Mouse (Mus musculus) midbrain, embryonic 12.5 days (tissue): ENCODE measurements at regions not wholly inside any gene's neighbourhood (a gene's known extent, or its start where the extent isn't known, plus 50 kb on each side); places are given as distances from the start of the nearest gene placed in this dataset.

Experiments used
- ATAC-seq: fragments of 200-750 bp; cut with Nextera tagmentation; 2 replicates; pipeline ENCODE4 v1.8.0; 2017; ENCODE audit warnings: low read depth, moderate TSS enrichment, moderate library complexity; ENCODE audit not compliant: low FRiP score
- H3K27ac ChIP-seq: fragments of 300-500 bp; sonication (generic); replicated peaks from 2 replicates; pipeline ENCODE4 v1.5.1; 2016; ENCODE audit warnings: mild to moderate bottlenecking
- H3K27me3 ChIP-seq: fragments of 300-500 bp; sonication (generic); 2 replicates; pipeline ENCODE4 v1.6.1; 2016; ENCODE audit warnings: mild to moderate bottlenecking
- H3K36me3 ChIP-seq: fragments of 300-500 bp; sonication (generic); 2 replicates; pipeline ENCODE4 v1.6.1; 2016
- H3K4me1 ChIP-seq: fragments of 300-500 bp; sonication (generic); 2 replicates; pipeline ENCODE4 v1.6.1; 2016
- H3K4me2 ChIP-seq: fragments of 300-500 bp; sonication (generic); replicated peaks from 2 replicates; pipeline ENCODE4 v1.6.1; 2016; ENCODE audit warnings: mild to moderate bottlenecking, moderate library complexity
- H3K4me3 ChIP-seq: fragments of 300-500 bp; sonication (generic); 2 replicates; pipeline ENCODE4 v1.5.1; 2016; ENCODE audit warnings: mild to moderate bottlenecking
- H3K9ac ChIP-seq: fragments of 300-500 bp; sonication (generic); replicated peaks from 2 replicates; pipeline ENCODE4 v1.6.1; 2016; ENCODE audit warnings: mild to moderate bottlenecking, moderate library complexity
- H3K9me3 ChIP-seq: fragments of 300-500 bp; sonication (generic); 2 replicates; pipeline ENCODE4 v1.6.1; 2016; ENCODE audit warnings: mild to moderate bottlenecking
- WGBS: fragments of 180-500 bp; shearing (Covaris S2); methylation state at CpG from one replicate; pipeline ENCODE4 v1.1.7; 2016; 5-methylcytosine and 5-hydroxymethylcytosine counted together

- no peak overlapping the region for H3K4me2 ChIP-seq
- 74% methylated on average over 7 of the region's 7 CpGs for WGBS
Measured at GRCm38 (mm10) chr16:51169294-51169693, 578.3 kb upstream of the Ccdc54 start.

GRCm38 (mm10) chr16:51160768-51161167, 569.8 kb upstream of the Ccdc54 start:
- no peaks in the 10 kb centered on the region for H3K4me1 ChIP-seq
- H3K27ac ChIP-seq: no peak overlapping the region
- H3K9me3 ChIP-seq: no peaks in the 10 kb centered on the region
- H3K36me3 ChIP-seq: no peaks in the 10 kb centered on the region
- no peak for ATAC-seq
- 81% methylated on average over 5 of the region's 5 CpGs for WGBS
- no peak overlapping the region for H3K4me2 ChIP-seq
- H3K27me3 ChIP-seq: no peaks in the 10 kb centered on the region
- no peak overlapping the region for H3K9ac ChIP-seq
- no peak overlapping the region for H3K4me3 ChIP-seq

More at GRCm38 (mm10) chr16:51169294-51169693, 578.3 kb upstream of the Ccdc54 start:
- no peak overlapping the region for H3K9ac ChIP-seq
- no peaks in the 10 kb centered on the region for H3K27me3 ChIP-seq
- H3K36me3 ChIP-seq: no peaks in the 10 kb centered on the region
- no peaks in the 10 kb centered on the region for H3K9me3 ChIP-seq
- 0 out of 2 replicates have a peak, but pooled peaks have one; percentile 12 for ATAC-seq
- H3K27ac ChIP-seq: no peak overlapping the region
- no peak overlapping the region for H3K4me3 ChIP-seq
- H3K4me1 ChIP-seq: no peaks in the 10 kb centered on the region

- Histone ChIP-seq H3K36me3 (no peaks in the 10 kb centered on the region), H3K9me3 (no peaks in the 10 kb centered on the region), H3K27me3 (no peaks in the 10 kb centered on the region), H3K4me2 (no peak overlapping the region), H3K4me1 (no peaks in the 10 kb centered on the region), H3K27ac (no peak overlapping the region), H3K9ac (no peak overlapping the region), H3K4me3 (no peak overlapping the region)
- 83% methylated on average over 7 of the region's 7 CpGs for WGBS
- no peak for ATAC-seq
Measured at GRCm38 (mm10) chr16:51138575-51138974, 547.6 kb upstream of the Ccdc54 start.

GRCm38 (mm10) chr16:51119835-51120234, 528.9 kb upstream of the Ccdc54 start:
- Histone ChIP-seq H3K9me3 (no peaks in the 10 kb centered on the region), H3K27ac (no peak overlapping the region), H3K27me3 (no peaks in the 10 kb centered on the region), H3K36me3 (no peaks in the 10 kb centered on the region), H3K9ac (no peak overlapping the region), H3K4me2 (no peak overlapping the region), H3K4me1 (peaks cover 5% of the 10 kb centered on the region; the same call in 1 of the 2 replicates), H3K4me3 (no peak overlapping the region)
- ATAC-seq: no peak
- 91% methylated on average over 1 of the region's 1 CpGs for WGBS

- Histone ChIP-seq H3K9ac (no peak overlapping the region), H3K27ac (no peak overlapping the region), H3K4me1 (peaks cover 5% of the 10 kb centered on the region; the same call in 1 of the 2 replicates), H3K27me3 (no peaks in the 10 kb centered on the region), H3K4me3 (no peak overlapping the region), H3K9me3 (no peaks in the 10 kb centered on the region), H3K36me3 (no peaks in the 10 kb centered on the region), H3K4me2 (no peak overlapping the region)
- ATAC-seq: peak; percentile 63; the same call in 1 of the 2 replicates
- WGBS: 42% methylated on average over 3 of the region's 3 CpGs
Measured at GRCm38 (mm10) chr16:51118365-51118764, 527.4 kb upstream of the Ccdc54 start.

GRCm38 (mm10) chr16:51117836-51118235, 526.9 kb upstream of the Ccdc54 start:
- Histone ChIP-seq H3K4me2 (peak overlapping the region; percentile 28), H3K36me3 (no peaks in the 10 kb centered on the region), H3K4me3 (no peak overlapping the region), H3K27me3 (no peaks in the 10 kb centered on the region), H3K9me3 (no peaks in the 10 kb centered on the region), H3K27ac (no peak overlapping the region), H3K9ac (no peak overlapping the region), H3K4me1 (peaks cover 5% of the 10 kb centered on the region; the same call in 1 of the 2 replicates)
- 16% methylated on average over 5 of the region's 5 CpGs for WGBS
- ATAC-seq: peak; percentile 52

GRCm38 (mm10) chr16:51109864-51110263, 518.9 kb upstream of the Ccdc54 start:
- ATAC-seq: no peak
- H3K9me3 ChIP-seq: no peaks in the 10 kb centered on the region

GRCm38 (mm10) chr16:51107421-51107820, 516.5 kb upstream of the Ccdc54 start:
- Histone ChIP-seq H3K9me3 (no peaks in the 10 kb centered on the region), H3K4me2 (no peak overlapping the region), H3K9ac (no peak overlapping the region), H3K27me3 (no peaks in the 10 kb centered on the region), H3K27ac (no peak overlapping the region), H3K4me1 (no peaks in the 10 kb centered on the region), H3K4me3 (no peak overlapping the region), H3K36me3 (no peaks in the 10 kb centered on the region)
- WGBS: 88% methylated on average over 4 of the region's 4 CpGs
- ATAC-seq: no peak

More at GRCm38 (mm10) chr16:51109864-51110263, 518.9 kb upstream of the Ccdc54 start:
- Histone ChIP-seq H3K4me1 (no peaks in the 10 kb centered on the region), H3K4me3 (no peak overlapping the region), H3K36me3 (no peaks in the 10 kb centered on the region), H3K27ac (no peak overlapping the region), H3K27me3 (no peaks in the 10 kb centered on the region), H3K4me2 (no peak overlapping the region), H3K9ac (no peak overlapping the region)

- no peak overlapping the region for H3K27ac ChIP-seq
- no peak for ATAC-seq
- no peaks in the 10 kb centered on the region for H3K36me3 ChIP-seq
- H3K9ac ChIP-seq: no peak overlapping the region
- 91% methylated on average over 7 of the region's 7 CpGs for WGBS
- H3K9me3 ChIP-seq: no peaks in the 10 kb centered on the region
- H3K4me3 ChIP-seq: no peak overlapping the region
- no peaks in the 10 kb centered on the region for H3K27me3 ChIP-seq
- no peak overlapping the region for H3K4me2 ChIP-seq
- no peaks in the 10 kb centered on the region for H3K4me1 ChIP-seq
Measured at GRCm38 (mm10) chr16:51086556-51086955, 495.6 kb upstream of the Ccdc54 start.

GRCm38 (mm10) chr16:51080146-51080545, 489.2 kb upstream of the Ccdc54 start:
- H3K4me2 ChIP-seq: no peak overlapping the region
- H3K9ac ChIP-seq: no peak overlapping the region
- H3K4me3 ChIP-seq: no peak overlapping the region
- no peaks in the 10 kb centered on the region for H3K36me3 ChIP-seq
- H3K4me1 ChIP-seq: no peaks in the 10 kb centered on the region
- H3K27me3 ChIP-seq: no peaks in the 10 kb centered on the region
- no peaks in the 10 kb centered on the region for H3K9me3 ChIP-seq
- no peak overlapping the region for H3K27ac ChIP-seq
- 64% methylated on average over 4 of the region's 4 CpGs for WGBS
- ATAC-seq: no peak

- H3K4me1 ChIP-seq: no peaks in the 10 kb centered on the region
- H3K4me2 ChIP-seq: no peak overlapping the region
- no peak overlapping the region for H3K9ac ChIP-seq
- no peak overlapping the region for H3K4me3 ChIP-seq
- 79% methylated on average over 2 of the region's 2 CpGs for WGBS
- no peaks in the 10 kb centered on the region for H3K9me3 ChIP-seq
- no peak overlapping the region for H3K27ac ChIP-seq
- ATAC-seq: no peak
- no peaks in the 10 kb centered on the region for H3K36me3 ChIP-seq
- H3K27me3 ChIP-seq: no peaks in the 10 kb centered on the region
Measured at GRCm38 (mm10) chr16:51048650-51049049, 457.7 kb upstream of the Ccdc54 start.

GRCm38 (mm10) chr16:51048169-51048568, 457.2 kb upstream of the Ccdc54 start:
- WGBS: 85% methylated on average over 4 of the region's 4 CpGs
- H3K9ac ChIP-seq: no peak overlapping the region
- H3K4me3 ChIP-seq: no peak overlapping the region

GRCm38 (mm10) chr16:51041311-51041710, 450.4 kb upstream of the Ccdc54 start:
- Histone ChIP-seq H3K9me3 (no peaks in the 10 kb centered on the region), H3K27me3 (no peaks in the 10 kb centered on the region), H3K27ac (no peak overlapping the region), H3K4me3 (no peak overlapping the region), H3K4me2 (no peak overlapping the region), H3K9ac (no peak overlapping the region), H3K4me1 (no peaks in the 10 kb centered on the region), H3K36me3 (no peaks in the 10 kb centered on the region)
- no peak for ATAC-seq
- WGBS: 86% methylated on average over 4 of the region's 4 CpGs

More at GRCm38 (mm10) chr16:51048169-51048568, 457.2 kb upstream of the Ccdc54 start:
- no peaks in the 10 kb centered on the region for H3K27me3 ChIP-seq
- no peaks in the 10 kb centered on the region for H3K9me3 ChIP-seq
- H3K27ac ChIP-seq: no peak overlapping the region
- H3K36me3 ChIP-seq: no peaks in the 10 kb centered on the region
- H3K4me2 ChIP-seq: no peak overlapping the region
- ATAC-seq: no peak
- no peaks in the 10 kb centered on the region for H3K4me1 ChIP-seq
